Mouse (Mus musculus): ENCODE measurements around the gene Rai1. TPM values are rescaled to one million over a fixed set of nuclear protein-coding genes. Genes with fewer than 3 reads are reported as not detected.

The Rai1 gene
- total and polyA plus RNA-seq, 3 experiments = 26.3 to 101 (median 56.7) TPM

DNA sequence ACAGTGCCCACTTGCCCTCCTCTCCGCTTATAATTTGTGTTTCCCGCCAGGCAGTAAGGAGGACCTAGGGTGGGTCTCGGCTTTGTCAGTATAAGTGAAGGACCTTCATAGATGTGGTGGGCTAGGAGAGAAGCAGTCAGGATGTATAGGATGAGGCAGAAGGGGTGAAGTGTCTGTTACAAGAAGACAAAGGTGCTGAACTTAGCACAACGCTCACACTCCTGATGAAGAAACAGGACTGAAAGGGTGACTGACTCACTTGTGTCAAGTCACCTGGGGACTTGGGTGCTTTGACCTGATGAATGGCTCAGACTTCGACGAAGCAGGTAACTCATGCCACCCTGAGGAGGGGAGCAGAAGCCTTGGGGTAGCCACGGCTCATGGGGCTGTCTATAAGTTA, 1.2 kb upstream of the Rai1 start:
- peaks cover 44 to 65% of the 10 kb centered on the region in 2 experiments for H3K4me1 ChIP-seq (ENCODE audit: control insufficient read depth in 1 of 2, insufficient read depth in 2 of 2, low read length in 2 of 2)
- DNase-seq (ENCODE audit: low read depth, low spot score) = peak; percentile 57
- no peaks in the 10 kb centered on the region for H3K9me3 ChIP-seq (replicated peaks; ENCODE audit: insufficient read depth, low read length)
- H3K27me3 ChIP-seq (ENCODE audit: control insufficient read depth in 1 of 2, insufficient read depth in 2 of 2, low read length in 2 of 2) = no peaks in the 10 kb centered on the region
- peak overlapping the region; percentile 45 for H3K9ac ChIP-seq (ENCODE audit: control insufficient read depth, low read depth, low read length, poor library complexity, severe bottlenecking)
- peak overlapping the region; percentile 86 for H3K27ac ChIP-seq (ENCODE audit: control insufficient read depth, low read depth, low read length)
- H3K4me3 ChIP-seq (ENCODE audit: control insufficient read depth in 1 of 2, insufficient read depth in 1 of 2, low read depth in 2 of 2, low read length in 2 of 2) = peak overlapping the region in 1 of 2 experiments; percentile 3; a peak in 1 of 4 replicates
- no peak for TF ChIP-seq TBP (IDR thresholded peaks at IDR 0.05; ENCODE audit: low read depth, low read length)
- TF ChIP-seq GABPA (IDR thresholded peaks at IDR 0.05; ENCODE audit: low read depth, low read length) = no peak
- no peak for TF ChIP-seq POLR2A (IDR thresholded peaks at IDR 0.05; ENCODE audit: control insufficient read depth in 1 of 2, insufficient read depth in 1 of 2, low read depth in 1 of 2, low read length in 2 of 2, poor library complexity in 1 of 2)
- TF ChIP-seq MAFK (IDR thresholded peaks at IDR 0.05; ENCODE audit: borderline replicate concordance, low read depth, low read length) = no peak
- TF ChIP-seq MYC (IDR thresholded peaks at IDR 0.05; ENCODE audit: low read depth, low read length) = no peak
- TF ChIP-seq ZKSCAN1 (IDR thresholded peaks at IDR 0.05; ENCODE audit: low read depth, low read length) = no peak
- TF ChIP-seq CHD1 (IDR thresholded peaks at IDR 0.05; ENCODE audit: low read depth, low read length) = no peak
- no peak for TF ChIP-seq ZNF384 (IDR thresholded peaks at IDR 0.05; ENCODE audit: low read depth, low read length)
- TF ChIP-seq ELF1 (IDR thresholded peaks at IDR 0.05; ENCODE audit: low read depth, low read length) = no peak
- TF ChIP-seq E2F4 (IDR thresholded peaks at IDR 0.05; ENCODE audit: borderline replicate concordance, low read depth, low read length) = no peak
- TF ChIP-seq UBTF (IDR thresholded peaks at IDR 0.05; ENCODE audit: borderline replicate concordance, insufficient read depth, low read depth, low read length) = no peak
- no peak for TF ChIP-seq SIN3A (IDR thresholded peaks at IDR 0.05; ENCODE audit: low read length)
- TF ChIP-seq ETS1 (IDR thresholded peaks at IDR 0.05; ENCODE audit: low read depth, low read length) = no peak
- TF ChIP-seq HCFC1 (IDR thresholded peaks at IDR 0.05; ENCODE audit: low read depth, low read length) = no peak
- TF ChIP-seq MEF2A (IDR thresholded peaks at IDR 0.05; ENCODE audit: extremely low read depth, insufficient replicate concordance, low read depth, low read length, poor library complexity, severe bottlenecking) = no peak
- TF ChIP-seq NELFE (IDR thresholded peaks at IDR 0.05; ENCODE audit: low read depth, low read length) = no peak
- H3K36me3 ChIP-seq (ENCODE audit: control insufficient read depth in 1 of 2, insufficient read depth in 2 of 2, low read length in 2 of 2) = peaks cover 0 to 62% of the 10 kb centered on the region in 2 experiments; a peak in 2 of 4 replicates
- H3K79me2 ChIP-seq (ENCODE audit: control insufficient read depth, insufficient read depth, low read length, poor library complexity) = peaks cover 38% of the 10 kb centered on the region

DNA sequence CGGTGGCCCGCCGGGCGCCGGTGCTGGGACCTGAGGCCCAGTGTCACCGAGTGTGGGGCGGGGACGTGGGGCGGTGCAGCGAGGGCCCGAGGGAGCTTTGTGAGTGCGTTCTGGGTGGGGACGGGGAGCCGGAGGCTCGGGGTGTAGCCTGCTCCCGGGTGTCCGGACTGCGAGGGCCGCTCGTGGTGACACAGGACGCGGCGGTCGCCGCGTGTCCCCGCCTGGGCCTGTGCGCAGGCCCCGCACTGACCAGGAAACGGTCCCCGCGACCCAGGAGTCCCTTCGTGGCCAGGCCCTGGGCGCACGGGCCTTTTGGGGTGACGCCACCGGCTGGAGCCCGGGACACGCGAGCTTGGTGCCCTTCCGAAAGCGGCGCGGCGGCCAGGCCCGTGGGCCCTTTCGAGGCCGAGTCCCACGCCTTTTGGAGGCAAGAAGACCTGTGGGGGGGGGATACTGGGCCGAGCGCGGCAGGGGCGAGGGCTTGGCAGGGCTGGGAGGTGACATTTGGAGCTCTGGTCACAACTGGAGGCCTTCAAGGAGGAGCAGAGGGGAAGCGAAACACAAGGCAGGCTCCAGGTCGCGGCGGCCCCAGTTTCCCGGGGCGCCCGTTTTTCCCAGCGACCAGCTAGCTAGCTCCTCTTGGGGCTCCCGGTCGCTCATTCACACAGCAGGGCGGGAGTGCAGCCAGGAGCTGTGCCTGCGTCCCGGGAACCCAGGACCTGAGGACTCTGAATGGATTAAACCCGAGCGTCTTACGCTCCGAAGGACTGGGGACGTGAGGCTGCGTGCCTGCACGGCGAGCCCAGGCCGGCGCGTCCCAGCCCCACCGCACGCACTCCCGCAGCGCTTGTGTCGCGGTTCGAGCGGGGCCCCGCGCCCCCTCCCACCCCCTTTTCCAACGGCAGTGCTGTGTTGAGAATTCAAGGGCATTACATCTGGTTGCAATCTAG, 1.1 kb downstream of the Rai1 start:
- H3K4me1 ChIP-seq (ENCODE audit: control insufficient read depth in 1 of 2, insufficient read depth in 2 of 2, low read length in 2 of 2) = peaks cover 37 to 66% of the 10 kb centered on the region in 2 experiments
- DNase-seq (ENCODE audit: low read depth, low spot score) = peak; percentile 90
- peak overlapping the region; percentile 89 to 94 for H3K4me3 ChIP-seq (ENCODE audit: control insufficient read depth in 1 of 2, insufficient read depth in 1 of 2, low read depth in 2 of 2, low read length in 2 of 2)
- H3K9ac ChIP-seq (ENCODE audit: control insufficient read depth, low read depth, low read length, poor library complexity, severe bottlenecking) = peak overlapping the region; percentile 96
- no peaks in the 10 kb centered on the region for H3K27me3 ChIP-seq (ENCODE audit: control insufficient read depth in 1 of 2, insufficient read depth in 2 of 2, low read length in 2 of 2)
- H3K36me3 ChIP-seq (ENCODE audit: control insufficient read depth in 1 of 2, insufficient read depth in 2 of 2, low read length in 2 of 2) = peaks cover 0 to 64% of the 10 kb centered on the region in 2 experiments; a peak in 3 of 4 replicates
- peaks cover 59% of the 10 kb centered on the region for H3K79me2 ChIP-seq (ENCODE audit: control insufficient read depth, insufficient read depth, low read length, poor library complexity)
- H3K9me3 ChIP-seq (replicated peaks; ENCODE audit: insufficient read depth, low read length) = no peaks in the 10 kb centered on the region
- H3K27ac ChIP-seq (ENCODE audit: control insufficient read depth, low read depth, low read length) = peak overlapping the region; percentile 86
- TF ChIP-seq ZNF384 (IDR thresholded peaks at IDR 0.05; ENCODE audit: low read depth, low read length) (no peak), USF1 (IDR thresholded peaks at IDR 0.05; ENCODE audit: low read depth, low read length) (no peak), RAD21 (IDR thresholded peaks at IDR 0.05; ENCODE audit: low read depth, low read length) (no peak), POLR2AphosphoS5 (IDR thresholded peaks at IDR 0.05; ENCODE audit: borderline replicate concordance, low read depth, low read length) (no peak), ZKSCAN1 (IDR thresholded peaks at IDR 0.05; ENCODE audit: low read depth, low read length) (no peak), E2F4 (IDR thresholded peaks at IDR 0.05; ENCODE audit: borderline replicate concordance, low read depth, low read length) (no peak), BHLHE40 (IDR thresholded peaks at IDR 0.05; ENCODE audit: borderline replicate concordance, low read depth, low read length) (no peak), NELFE (IDR thresholded peaks at IDR 0.05; ENCODE audit: low read depth, low read length) (peak; percentile 44; the same call in 1 of the 2 replicates), ZC3H11A (IDR thresholded peaks at IDR 0.05; ENCODE audit: low read depth, low read length) (no peak), KAT2A (conservative IDR thresholded peaks at IDR 0.05; ENCODE audit: low read depth, low read length) (no peak; the same call in 1 of the 2 replicates), MXI1 (IDR thresholded peaks at IDR 0.05; ENCODE audit: low read depth, low read length) (0 out of 2 replicates have a peak, but pooled peaks have one; percentile 20), MAX (IDR thresholded peaks at IDR 0.05; ENCODE audit: low read length) (peak; percentile 45; the same call in 1 of the 2 replicates), CHD2 (IDR thresholded peaks at IDR 0.05; ENCODE audit: low read length) (no peak), MYB (IDR thresholded peaks at IDR 0.05; ENCODE audit: low read depth, low read length) (no peak), UBTF (IDR thresholded peaks at IDR 0.05; ENCODE audit: borderline replicate concordance, insufficient read depth, low read depth, low read length) (peak; percentile 76; the same call in 1 of the 2 replicates), ELF1 (IDR thresholded peaks at IDR 0.05; ENCODE audit: low read depth, low read length) (0 out of 2 replicates have a peak, but pooled peaks have one; percentile 12), GABPA (IDR thresholded peaks at IDR 0.05; ENCODE audit: low read depth, low read length) (no peak), MAZ (IDR thresholded peaks at IDR 0.05; ENCODE audit: low read depth, low read length) (0 out of 2 replicates have a peak, but pooled peaks have one; percentile 18), MYC (IDR thresholded peaks at IDR 0.05; ENCODE audit: low read depth, low read length) (no peak)

Data from MEL (cell line).